Mouse (Mus musculus): ENCODE measurements around the gene Efna2. TPM values are rescaled to one million over a fixed set of nuclear protein-coding genes. Genes with fewer than 3 reads are reported as not detected.

Efna2 gene
- polyA plus RNA-seq, 1 experiment from 2014 or later: 62.2 TPM

DNA sequence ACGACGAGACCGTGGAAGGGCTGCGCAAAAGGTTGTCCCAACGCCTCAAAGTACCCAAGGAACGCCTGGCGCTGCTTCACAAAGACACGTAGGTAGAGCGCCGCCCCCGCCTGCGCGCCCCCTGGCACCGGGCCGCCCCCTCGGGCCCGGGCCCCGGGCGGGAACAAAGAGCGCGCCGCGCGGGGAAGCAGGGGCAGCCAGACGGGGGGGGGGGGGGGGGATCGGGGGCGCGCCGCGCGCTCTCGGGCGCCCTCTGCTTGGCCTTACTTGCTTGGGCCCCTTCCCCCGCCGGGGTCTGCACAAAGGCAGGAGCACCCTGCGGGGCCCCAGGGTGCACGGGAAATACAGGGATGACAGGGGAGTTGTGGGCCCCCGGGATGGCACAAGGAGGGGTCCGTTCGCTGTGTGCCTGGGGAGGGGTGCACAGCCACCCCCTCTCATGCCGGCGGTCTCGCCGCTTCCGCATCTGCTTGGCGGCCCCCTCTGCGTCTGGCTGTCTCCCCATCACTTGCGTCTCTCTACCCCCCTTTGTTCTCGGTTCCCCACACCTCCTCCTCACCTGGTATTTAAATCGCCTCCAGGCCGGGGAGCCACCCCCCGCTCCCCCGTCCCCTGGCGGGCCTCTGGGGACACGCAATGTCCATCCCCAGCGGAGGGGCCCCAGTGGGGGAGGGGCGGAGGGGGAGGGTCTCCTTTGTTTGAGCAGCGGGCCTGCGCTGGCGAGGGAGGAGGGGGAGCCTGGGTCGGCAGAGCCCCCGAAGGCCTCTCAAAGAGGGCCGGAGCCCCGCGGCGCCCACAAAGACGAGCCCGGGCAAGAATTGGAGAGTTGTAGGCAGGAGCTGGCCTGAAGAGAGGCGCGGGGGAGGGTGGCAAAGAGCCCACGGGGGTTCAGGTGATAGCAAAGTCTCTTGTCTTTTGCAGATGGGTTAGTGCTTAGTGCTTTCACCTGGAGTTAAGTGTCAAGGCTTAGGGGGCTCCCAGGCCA is 28.8 kb upstream of the Efna2 start:
- Histone ChIP-seq H3K9me3 (no peaks in the 10 kb centered on the region), H3K4me2 (peak overlapping the region; percentile 99), H3K4me1 (replicated peaks) (peaks cover 59% of the 10 kb centered on the region), H3K4me3 (replicated peaks) (peak overlapping the region; percentile 97), H3K27ac (peak overlapping the region; percentile 99), H3K27me3 (no peaks in the 10 kb centered on the region), H3K36me3 (peaks cover 71% of the 10 kb centered on the region), H3K9ac (replicated peaks) (peak overlapping the region; percentile 100)
- ATAC-seq (ENCODE audit: insufficient number of reproducible peaks, insufficient read depth, low FRiP score, low TSS enrichment, low read depth): no peak
- WGBS: under 1% methylated on average over 59 of the region's 71 CpGs

GRCm38 (mm10) chr10:80151211-80152034 is 27.9 kb upstream of the Efna2 start:
- WGBS: under 1% methylated on average over 25 of the region's 26 CpGs
- peaks cover 71% of the 10 kb centered on the region for H3K36me3 ChIP-seq

DNA sequence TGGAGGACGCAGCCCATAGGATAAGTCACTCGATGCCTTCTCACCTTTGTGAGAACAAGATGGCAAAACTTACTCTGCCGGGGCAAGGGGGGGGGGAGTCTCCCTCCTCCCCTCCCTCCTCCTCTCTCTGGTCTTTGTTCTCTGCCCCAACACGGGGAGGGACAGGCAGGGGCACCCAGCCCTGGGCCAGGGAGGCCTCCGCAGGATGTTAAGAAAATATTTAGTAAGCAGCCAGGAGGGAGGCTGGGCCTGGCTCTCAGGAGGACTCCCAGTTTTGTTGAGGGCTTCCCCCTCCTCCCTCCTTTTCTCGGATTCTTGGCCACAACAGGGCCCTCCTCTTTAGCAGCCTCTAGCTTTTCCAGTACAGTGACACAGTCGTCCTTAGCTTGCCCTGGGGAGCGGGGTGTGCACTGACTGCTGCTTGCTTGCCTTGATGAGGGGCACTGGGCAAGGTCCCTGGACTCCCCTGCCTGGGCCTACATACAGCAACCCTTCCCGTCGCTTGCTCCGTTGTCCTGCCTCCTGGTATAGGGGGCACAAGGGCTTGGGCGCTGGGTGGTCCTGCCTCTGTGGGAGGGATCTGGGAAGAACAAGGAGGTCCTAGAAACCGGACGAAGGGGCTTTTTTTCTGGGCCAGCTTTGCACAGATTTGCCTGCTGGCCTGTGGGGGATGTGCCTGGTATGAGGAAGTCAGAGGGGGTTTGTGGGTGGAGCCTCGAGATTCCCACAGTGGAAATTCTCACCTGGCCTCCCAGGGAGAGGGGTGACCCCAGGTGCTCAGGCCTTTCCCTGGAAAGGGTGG is 27.0 kb upstream of the Efna2 start:
- peaks cover 76% of the 10 kb centered on the region for H3K36me3 ChIP-seq
- 5% methylated on average over 15 of the region's 15 CpGs for WGBS
- H3K4me1 ChIP-seq (replicated peaks): peaks cover 60% of the 10 kb centered on the region
- peak overlapping the region; percentile 100 for H3K9ac ChIP-seq (replicated peaks)
- no peaks in the 10 kb centered on the region for H3K9me3 ChIP-seq
- H3K4me3 ChIP-seq (replicated peaks): peak overlapping the region; percentile 97
- peak overlapping the region; percentile 99 for H3K27ac ChIP-seq
- no peaks in the 10 kb centered on the region for H3K27me3 ChIP-seq
- no peak for ATAC-seq (ENCODE audit: insufficient number of reproducible peaks, insufficient read depth, low FRiP score, low TSS enrichment, low read depth)
- peak overlapping the region; percentile 99 for H3K4me2 ChIP-seq

More at GRCm38 (mm10) chr10:80151211-80152034, 27.9 kb upstream of the Efna2 start:
- H3K9ac ChIP-seq (replicated peaks): peak overlapping the region; percentile 100
- peak overlapping the region; percentile 99 for H3K27ac ChIP-seq
- ATAC-seq (ENCODE audit: insufficient number of reproducible peaks, insufficient read depth, low FRiP score, low TSS enrichment, low read depth): no peak
- peak overlapping the region; percentile 99 for H3K4me2 ChIP-seq
- H3K4me1 ChIP-seq (replicated peaks): peaks cover 58% of the 10 kb centered on the region
- peak overlapping the region; percentile 97 for H3K4me3 ChIP-seq (replicated peaks)
- no peaks in the 10 kb centered on the region for H3K9me3 ChIP-seq
- H3K27me3 ChIP-seq: no peaks in the 10 kb centered on the region

DNA sequence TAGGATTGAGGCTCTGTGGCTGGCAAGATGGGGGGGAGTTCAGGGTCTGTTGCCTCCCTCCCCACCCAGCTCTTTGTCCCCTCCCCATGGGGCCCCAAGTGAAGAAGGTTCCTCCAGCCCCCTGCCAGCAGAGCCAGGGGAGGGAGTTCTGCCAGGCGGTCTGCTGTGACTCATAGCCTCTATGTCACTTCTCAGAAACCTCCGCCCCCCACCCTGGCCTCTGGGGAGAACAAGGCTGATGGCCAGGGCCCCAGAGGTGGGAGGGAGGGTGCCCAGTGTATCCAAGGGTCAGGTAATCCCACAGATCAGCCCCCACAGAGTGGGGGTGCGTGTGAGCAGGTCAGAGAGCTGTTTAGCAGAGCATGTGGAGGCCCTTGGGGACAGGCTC is 26.4 kb upstream of the Efna2 start:
- peak overlapping the region; percentile 100 for H3K9ac ChIP-seq (replicated peaks)
- peaks cover 81% of the 10 kb centered on the region for H3K36me3 ChIP-seq
- ATAC-seq (ENCODE audit: insufficient number of reproducible peaks, insufficient read depth, low FRiP score, low TSS enrichment, low read depth): no peak
- H3K27me3 ChIP-seq: no peaks in the 10 kb centered on the region
- H3K9me3 ChIP-seq: no peaks in the 10 kb centered on the region
- H3K4me3 ChIP-seq (replicated peaks): peak overlapping the region; percentile 97
- 48% methylated on average over 3 of the region's 3 CpGs for WGBS
- peak overlapping the region; percentile 99 for H3K4me2 ChIP-seq
- H3K4me1 ChIP-seq (replicated peaks): peaks cover 59% of the 10 kb centered on the region
- peak overlapping the region; percentile 99 for H3K27ac ChIP-seq

DNA sequence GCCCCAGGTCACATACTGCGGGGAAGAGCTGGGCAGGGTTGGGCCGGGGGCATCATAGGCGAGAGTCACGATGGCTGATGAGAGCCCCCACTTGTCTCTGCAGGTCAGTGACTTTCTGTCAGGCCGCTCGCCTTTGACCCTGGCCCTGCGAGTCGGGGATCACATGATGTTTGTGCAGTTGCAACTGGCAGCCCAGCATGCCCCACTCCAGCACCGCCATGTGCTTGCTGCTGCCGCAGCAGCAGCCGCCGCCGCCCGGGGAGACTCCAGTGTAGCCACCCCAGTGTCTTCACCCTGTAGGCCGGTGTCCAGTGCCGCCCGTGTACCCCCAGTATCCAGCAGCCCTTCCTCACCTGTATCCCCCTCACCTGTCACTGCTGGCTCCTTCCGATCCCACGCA is 25.6 kb upstream of the Efna2 start:
- Histone ChIP-seq H3K9ac (replicated peaks) (peak overlapping the region; percentile 100), H3K36me3 (peaks cover 81% of the 10 kb centered on the region), H3K4me3 (replicated peaks) (peak overlapping the region; percentile 97; the same call in 1 of the 2 replicates), H3K4me2 (peak overlapping the region; percentile 99), H3K27ac (peak overlapping the region; percentile 99), H3K4me1 (replicated peaks) (peaks cover 66% of the 10 kb centered on the region), H3K27me3 (no peaks in the 10 kb centered on the region), H3K9me3 (no peaks in the 10 kb centered on the region)
- ATAC-seq (ENCODE audit: insufficient number of reproducible peaks, insufficient read depth, low FRiP score, low TSS enrichment, low read depth): no peak
- WGBS: 90% methylated on average over 19 of the region's 19 CpGs

GRCm38 (mm10) chr10:80154384-80154783 is 24.9 kb upstream of the Efna2 start:
- no peak overlapping the region for H3K4me2 ChIP-seq
- 0 out of 2 replicates have a peak overlapping the region, but pooled peaks have one; percentile 97 for H3K4me3 ChIP-seq (replicated peaks)

GRCm38 (mm10) chr10:80155277-80155676 is 24.0 kb upstream of the Efna2 start:
- peak overlapping the region; percentile 24; the same call in 1 of the 2 replicates for H3K4me2 ChIP-seq
- H3K4me3 ChIP-seq (replicated peaks): 0 out of 2 replicates have a peak overlapping the region, but pooled peaks have one; percentile 5
- no peaks in the 10 kb centered on the region for H3K27me3 ChIP-seq
- H3K27ac ChIP-seq: 0 out of 2 replicates have a peak overlapping the region, but pooled peaks have one; percentile 88
- WGBS: 50% methylated on average over 1 of the region's 1 CpGs
- no peak for ATAC-seq (ENCODE audit: insufficient number of reproducible peaks, insufficient read depth, low FRiP score, low TSS enrichment, low read depth)
- H3K36me3 ChIP-seq: peaks cover 74% of the 10 kb centered on the region
- 0 out of 2 replicates have a peak overlapping the region, but pooled peaks have one; percentile 47 for H3K9ac ChIP-seq (replicated peaks)
- H3K4me1 ChIP-seq (replicated peaks): peaks cover 77% of the 10 kb centered on the region
- no peaks in the 10 kb centered on the region for H3K9me3 ChIP-seq

More at GRCm38 (mm10) chr10:80154384-80154783, 24.9 kb upstream of the Efna2 start:
- H3K4me1 ChIP-seq (replicated peaks): peaks cover 73% of the 10 kb centered on the region
- no peaks in the 10 kb centered on the region for H3K27me3 ChIP-seq
- H3K36me3 ChIP-seq: peaks cover 81% of the 10 kb centered on the region
- 93% methylated on average over 7 of the region's 7 CpGs for WGBS
- no peaks in the 10 kb centered on the region for H3K9me3 ChIP-seq
- no peak overlapping the region; the same call in 1 of the 2 replicates for H3K9ac ChIP-seq (replicated peaks)
- H3K27ac ChIP-seq: peak overlapping the region; percentile 31; the same call in 1 of the 2 replicates
- ATAC-seq (ENCODE audit: insufficient number of reproducible peaks, insufficient read depth, low FRiP score, low TSS enrichment, low read depth): no peak

GRCm38 (mm10) chr10:80156002-80156751 is 23.1 kb upstream of the Efna2 start:
- no peak for ATAC-seq (ENCODE audit: insufficient number of reproducible peaks, insufficient read depth, low FRiP score, low TSS enrichment, low read depth)
- Histone ChIP-seq H3K36me3 (peaks cover 65% of the 10 kb centered on the region), H3K27ac (peak overlapping the region; percentile 88; the same call in 1 of the 2 replicates), H3K4me3 (replicated peaks) (0 out of 2 replicates have a peak overlapping the region, but pooled peaks have one; percentile 4), H3K9me3 (no peaks in the 10 kb centered on the region), H3K4me2 (no peak overlapping the region), H3K4me1 (replicated peaks) (peaks cover 86% of the 10 kb centered on the region), H3K27me3 (no peaks in the 10 kb centered on the region), H3K9ac (replicated peaks) (peak overlapping the region; percentile 37; the same call in 1 of the 2 replicates)
- WGBS: 86% methylated on average over 29 of the region's 29 CpGs

DNA sequence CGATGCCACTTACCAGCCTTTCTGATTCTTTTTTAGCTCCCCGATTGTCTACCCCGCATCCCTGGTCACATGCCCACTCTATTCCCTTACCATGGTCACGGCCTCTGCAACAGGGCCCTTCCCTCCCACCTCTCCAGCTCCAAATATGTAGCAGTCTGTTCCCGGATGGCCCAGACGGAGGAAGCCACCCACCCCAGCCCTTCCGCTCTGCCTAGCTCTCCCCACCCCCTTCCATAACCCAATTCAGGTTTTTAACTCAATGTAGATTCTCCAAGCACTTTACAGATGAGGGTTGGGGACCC is 22.6 kb upstream of the Efna2 start:
- H3K4me2 ChIP-seq: 0 out of 2 replicates have a peak overlapping the region, but pooled peaks have one; percentile 13
- H3K27ac ChIP-seq: peak overlapping the region; percentile 88
- H3K27me3 ChIP-seq: no peaks in the 10 kb centered on the region
- WGBS: 67% methylated on average over 7 of the region's 7 CpGs
- peak overlapping the region; percentile 37; the same call in 1 of the 2 replicates for H3K9ac ChIP-seq (replicated peaks)
- no peaks in the 10 kb centered on the region for H3K9me3 ChIP-seq
- no peak for ATAC-seq (ENCODE audit: insufficient number of reproducible peaks, insufficient read depth, low FRiP score, low TSS enrichment, low read depth)
- peaks cover 60% of the 10 kb centered on the region for H3K36me3 ChIP-seq
- peaks cover 91% of the 10 kb centered on the region for H3K4me1 ChIP-seq (replicated peaks)
- 0 out of 2 replicates have a peak overlapping the region, but pooled peaks have one; percentile 4 for H3K4me3 ChIP-seq (replicated peaks)

Measured in limb, embryonic 12.5 days (tissue).